Mouse (Mus musculus) hematopoietic stem cell, adult 5-6 weeks (primary cell): ENCODE data around the gene Tyw5. TPM values are rescaled to one million over a fixed set of nuclear protein-coding genes. Genes with fewer than 3 reads are reported as not detected.

Experiments used
- ATAC-seq, 2 experiments: fragments of 125-278 bp in 1 of 2; replicated peaks in 1 of 2; 2 replicates each; pipeline ENCODE4 v1.8.0; 2016 to 2017; ENCODE audit warnings: inconsistent platforms in 2 of 2, mild to moderate bottlenecking in 2 of 2, moderate number of reproducible peaks in 2 of 2, low read depth in 1 of 2, moderate TSS enrichment in 1 of 2; ENCODE audit not compliant: low FRiP score in 2 of 2, poor library complexity in 2 of 2, severe bottlenecking in 2 of 2, insufficient read depth in 1 of 2, low TSS enrichment in 1 of 2
- total RNA-seq: library from RNA; stranded (forward); fragments of 172-1452, 232-1000 nt; gene quantifications from 2 replicates; pipeline ENCODE4 v1.2.3, GENCODE M21; 2017

The Tyw5 gene
- total RNA-seq, 1 experiment from 2014 or later = 35.7 TPM

DNA sequence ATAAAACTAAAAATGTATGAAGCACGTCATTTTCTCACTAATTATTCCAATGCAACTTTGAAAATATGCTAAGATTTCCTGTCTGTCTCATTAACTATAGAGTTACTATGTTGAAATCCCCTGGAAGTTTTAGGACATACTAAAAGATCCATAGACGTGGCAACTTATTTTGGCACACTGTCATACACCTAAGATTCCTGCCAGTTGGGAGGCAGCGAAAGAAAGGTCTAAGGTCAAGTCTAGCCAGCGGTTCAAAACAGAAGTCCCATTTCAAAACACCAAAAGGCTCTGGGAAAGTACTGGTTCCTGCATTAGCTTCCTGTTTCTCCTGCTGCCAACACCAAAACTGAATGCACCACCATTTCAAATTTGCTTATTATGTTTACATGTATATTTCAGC is 14.5 kb downstream of the Tyw5 start:
- no peak for ATAC-seq

DNA sequence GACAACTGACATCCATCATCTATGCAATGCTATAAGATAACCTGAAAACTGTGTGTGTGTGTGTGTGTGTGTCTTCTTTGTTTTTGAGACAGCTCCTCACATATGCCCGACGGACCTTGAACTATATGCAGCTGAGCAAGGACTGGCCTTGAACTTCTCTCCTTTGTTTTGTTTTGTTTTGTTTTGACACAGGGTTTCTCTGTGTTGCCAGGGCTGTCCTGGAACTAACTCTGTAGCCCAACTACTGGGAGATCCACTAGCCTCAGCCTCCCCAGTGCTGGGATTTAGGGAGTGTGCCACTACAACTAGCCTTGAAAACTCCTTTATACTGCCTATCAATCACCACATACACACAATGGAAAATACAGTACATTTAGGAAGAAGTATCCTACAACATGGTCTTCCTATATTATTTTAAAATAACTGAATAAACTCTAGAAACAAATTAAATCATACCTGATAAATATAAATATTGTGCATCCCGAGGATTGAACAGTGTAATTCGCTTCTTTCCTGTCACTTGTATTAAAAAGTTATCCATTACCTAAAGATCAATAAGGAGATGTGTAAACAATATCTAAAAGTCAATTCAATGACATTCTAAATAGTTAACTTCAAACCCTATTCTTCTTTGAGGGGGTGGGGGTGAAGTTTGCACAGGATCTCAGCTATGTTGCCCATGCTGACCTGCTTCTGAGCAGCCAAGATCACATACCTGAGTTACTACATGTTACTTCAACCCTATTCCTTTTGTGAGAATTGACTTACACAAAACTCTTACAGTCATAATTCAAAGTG is 15.7 kb downstream of the Tyw5 start:
- ATAC-seq = no peak

- ATAC-seq = no peak
These were observed 18.3 kb downstream of the Tyw5 start for GRCm38 (mm10) chr1:57388402-57389155.

DNA sequence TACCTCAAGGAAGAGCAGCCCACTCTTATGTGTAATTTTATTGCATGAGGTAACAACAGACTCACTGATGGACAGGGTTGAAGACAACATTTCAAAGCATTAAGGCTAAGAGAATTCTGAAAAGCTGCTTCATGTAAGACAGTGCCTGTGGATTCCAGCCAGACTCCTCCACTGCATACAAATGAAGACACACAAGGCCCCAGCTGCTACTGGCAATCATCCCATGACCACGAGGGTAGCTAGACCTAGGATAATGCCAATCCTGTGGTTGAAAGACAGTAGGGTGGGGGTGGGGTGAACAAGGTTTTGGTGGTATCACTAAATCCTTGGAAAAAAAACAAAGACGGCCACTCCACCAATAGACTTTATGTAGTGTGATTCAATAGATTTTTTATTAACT is 19.0 kb downstream of the Tyw5 start:
- ATAC-seq = no peak

DNA sequence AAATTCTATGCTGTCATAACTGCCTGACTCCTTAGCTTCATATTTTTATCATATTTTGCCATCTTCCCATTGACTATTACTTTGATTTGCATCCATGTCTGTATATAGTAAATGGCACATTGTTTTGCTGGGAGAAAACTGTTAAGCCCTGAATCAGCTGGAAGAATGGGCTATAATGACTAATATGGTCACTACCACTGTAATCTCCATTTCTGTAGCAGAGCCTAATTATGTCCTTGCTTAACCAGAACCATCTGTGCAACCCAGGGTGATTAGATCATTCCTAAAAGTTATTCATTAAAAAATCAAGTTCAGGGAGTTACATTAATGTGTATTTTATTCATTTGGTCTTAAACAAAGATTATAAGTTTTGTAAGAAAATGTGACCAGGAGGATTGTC is 20.4 kb downstream of the Tyw5 start:
- no peak for ATAC-seq

DNA sequence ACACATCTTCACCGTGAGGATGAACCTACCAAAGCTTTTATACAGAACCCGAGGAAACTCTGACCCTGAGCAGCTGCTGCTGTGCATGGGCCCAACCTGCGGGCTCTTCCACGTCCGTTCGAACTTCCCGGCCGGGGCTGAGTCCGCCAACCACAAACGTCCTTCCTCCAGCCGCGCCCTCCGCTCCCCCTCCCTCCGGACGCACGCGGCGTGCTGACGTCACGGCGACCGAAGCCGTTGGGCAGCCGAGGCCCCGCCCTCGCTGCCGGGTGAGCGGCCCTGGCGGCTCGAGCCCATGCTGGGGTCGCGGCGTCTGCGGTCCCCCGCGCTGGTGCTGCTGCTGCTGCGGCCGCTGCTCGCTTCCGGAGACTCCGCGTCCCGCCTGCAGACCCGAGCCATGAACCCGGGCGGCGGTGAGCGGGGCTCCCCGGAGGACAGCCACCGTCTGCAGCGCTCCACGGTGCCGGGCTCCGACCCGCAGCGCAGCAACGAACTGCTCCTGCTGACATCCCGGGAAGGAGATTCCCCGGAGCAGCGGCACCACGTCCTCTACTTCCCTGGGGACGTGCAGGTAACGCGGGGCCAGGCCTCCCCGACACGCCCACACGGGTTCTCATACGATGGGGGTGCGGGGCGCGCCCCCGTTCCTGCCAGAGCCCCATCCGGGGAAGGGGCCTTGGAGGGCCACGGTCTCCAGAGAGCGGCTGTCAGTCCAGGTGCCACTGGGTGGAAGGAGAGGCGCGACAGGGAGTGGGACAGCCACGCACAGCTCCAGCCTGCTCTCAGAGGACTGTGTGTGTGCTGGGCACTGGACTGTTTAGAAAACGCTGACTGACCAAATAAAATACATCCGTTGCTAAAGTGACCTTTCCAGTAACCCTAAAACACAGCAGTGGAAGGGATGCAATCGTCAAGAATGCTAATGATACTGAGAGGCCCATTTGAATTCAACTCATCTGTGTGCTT is 29.2 kb downstream of the Tyw5 start, which contains the start of gene 1700066M21Rik:
Gene 1700066M21Rik, plus strand, starts transcription at position 245 of the 966 bp plus-strand sequence.
- peak; percentile 96 to 99 for ATAC-seq

DNA sequence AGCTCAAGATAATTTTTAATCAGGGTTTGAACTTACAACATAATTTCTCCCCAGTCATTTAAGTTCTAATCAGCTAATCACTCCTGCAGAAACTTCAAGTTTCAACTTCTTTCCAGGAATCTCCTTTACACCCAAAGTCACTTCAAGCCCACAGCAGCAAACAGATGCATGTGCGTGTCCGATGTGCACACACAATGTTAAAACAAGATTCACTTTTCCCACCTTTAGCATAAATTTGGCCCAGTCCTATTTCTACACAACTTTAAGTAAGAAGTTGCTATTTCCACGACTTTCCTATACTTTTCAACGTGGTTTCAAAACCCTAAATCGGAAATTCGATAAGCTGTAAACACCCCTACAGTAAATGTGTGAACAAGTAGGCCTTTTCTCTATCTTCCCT is 30.1 kb downstream of the Tyw5 start:
- ATAC-seq = no peak

GRCm38 (mm10) chr1:57375276-57375675 is 31.6 kb downstream of the Tyw5 start:
- no peak for ATAC-seq

- ATAC-seq = no peak
These were observed 36.5 kb downstream of the Tyw5 start for GRCm38 (mm10) chr1:57370451-57370850.

DNA sequence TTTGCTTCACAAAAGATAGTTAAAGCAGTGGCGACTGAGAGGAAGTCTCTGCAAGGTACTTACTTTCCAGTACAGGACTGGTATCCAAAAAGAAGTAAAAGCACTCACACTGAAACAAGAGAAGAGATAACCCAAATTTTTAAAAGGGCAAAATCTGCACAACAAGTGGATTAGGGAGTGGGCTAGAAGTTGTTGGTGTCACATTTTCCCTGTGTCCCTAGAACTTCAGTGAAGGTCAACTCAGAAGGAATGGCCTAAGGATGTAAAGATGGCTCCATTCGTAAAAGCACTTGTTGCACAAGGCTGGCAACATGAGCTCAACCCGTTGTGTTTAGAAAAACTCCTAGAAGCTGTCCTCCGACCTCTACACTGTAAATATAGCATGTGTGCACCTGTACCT is 37.8 kb downstream of the Tyw5 start:
- ATAC-seq = no peak

- ATAC-seq = no peak
These were observed 39.5 kb downstream of the Tyw5 start for GRCm38 (mm10) chr1:57367446-57367845.

GRCm38 (mm10) chr1:57358546-57358945 is 48.4 kb downstream of the Tyw5 start:
- no peak for ATAC-seq

DNA sequence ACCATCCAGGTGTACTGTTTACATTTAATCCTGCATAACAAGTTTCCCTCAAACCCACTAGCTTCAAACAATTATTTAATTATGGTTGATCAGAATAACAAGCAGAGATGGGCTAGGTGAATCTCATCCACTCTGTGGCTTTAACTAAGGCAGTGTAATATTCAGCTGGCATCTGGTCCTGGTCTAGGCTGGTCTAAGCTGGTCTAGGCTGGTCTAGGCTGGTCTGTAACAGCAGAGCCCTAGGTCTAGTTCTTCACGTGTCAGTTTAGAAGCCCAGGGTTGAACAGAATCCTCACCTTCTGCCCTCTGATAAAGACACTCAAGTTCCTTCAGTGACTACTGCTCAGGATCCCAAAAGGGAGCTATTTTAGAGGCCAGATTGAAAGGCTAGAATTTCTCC is 55.0 kb downstream of the Tyw5 start:
- ATAC-seq = no peak

GRCm38 (mm10) chr1:57347487-57347886 is 59.4 kb downstream of the Tyw5 start:
- ATAC-seq = no peak

GRCm38 (mm10) chr1:57341197-57341596 is 65.7 kb downstream of the Tyw5 start:
- no peak for ATAC-seq

DNA sequence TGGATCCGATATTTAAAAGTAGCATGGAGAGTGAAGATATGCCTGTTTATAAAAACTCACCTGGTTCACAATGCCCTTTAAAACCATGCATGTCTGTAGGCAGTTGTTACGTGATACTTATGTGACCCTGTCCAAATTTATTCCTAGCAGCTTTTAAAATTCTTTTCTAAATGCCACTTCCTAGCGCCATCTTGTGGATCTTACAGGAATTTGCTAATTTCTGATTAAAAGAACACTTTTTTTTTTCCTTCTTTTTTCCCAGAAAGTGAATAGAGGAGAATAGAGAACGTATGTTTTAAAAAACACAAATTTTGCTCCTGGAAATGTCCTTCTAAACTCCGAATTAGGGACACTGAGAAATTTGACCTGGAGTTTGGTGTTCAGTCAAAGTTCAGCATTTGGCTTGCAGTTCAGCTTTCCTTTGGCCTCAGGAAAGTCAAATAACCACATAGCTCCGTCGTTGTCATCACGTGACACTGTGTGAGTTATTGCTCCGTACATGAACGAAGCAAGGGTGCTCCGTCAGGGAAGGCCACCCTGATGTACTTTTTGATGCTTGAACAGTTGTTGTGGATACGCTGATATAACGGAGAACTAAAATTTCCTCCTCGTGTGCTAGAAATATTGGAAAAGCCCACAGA is 67.6 kb downstream of the Tyw5 start:
- no peak for ATAC-seq
